Mouse (Mus musculus) E14TG2a.4 (cell line): ENCODE data around the gene Wfs1.
A peak's percentile ranks its signal among the peaks of the same experiment; 100 is the strongest.

Experiments used
- H3K27me3 ChIP-seq: 2 replicates; pipeline ENCODE4 v1.6.1; 2014; ENCODE audit warnings: low read length, control low read depth; ENCODE audit not compliant: insufficient read depth
- H3K36me3 ChIP-seq: 2 replicates; pipeline ENCODE4 v1.6.1; 2014; ENCODE audit warnings: low read length, control low read depth; ENCODE audit not compliant: insufficient read depth
- H3K4me1 ChIP-seq: replicated peaks from 2 replicates; pipeline ENCODE4 v1.6.1; 2014; ENCODE audit warnings: low read depth, low read length, control low read depth
- H3K4me3 ChIP-seq: replicated peaks from 2 replicates; pipeline ENCODE4 v1.5.1; 2014; ENCODE audit warnings: mild to moderate bottlenecking, low read length
- H3K9me3 ChIP-seq: 2 replicates; pipeline ENCODE4 v1.6.1; 2014; ENCODE audit warnings: low read length, control low read depth
- CTCF ChIP-seq: conservative IDR thresholded peaks from 2 replicates; pipeline ENCODE4 v1.5.1; 2014; ENCODE audit warnings: low read length
- NANOG ChIP-seq: IDR thresholded peaks from 2 replicates; pipeline ENCODE4 v1.6.1; 2014; ENCODE audit warnings: borderline replicate concordance, low read length, mixed read lengths
- POU5F1 ChIP-seq: IDR thresholded peaks from 2 replicates; pipeline ENCODE4 v1.6.1; 2014; ENCODE audit warnings: low read length, borderline replicate concordance

Wfs1 gene

GRCm38 (mm10) chr5:36977809-36978208 is 11.2 kb downstream of the Wfs1 start:
- no peak for TF ChIP-seq POU5F1
- TF ChIP-seq NANOG = no peak
- TF ChIP-seq CTCF = no peak
- Histone ChIP-seq H3K9me3 (no peaks in the 10 kb centered on the region), H3K27me3 (no peaks in the 10 kb centered on the region), H3K36me3 (peaks cover 57% of the 10 kb centered on the region), H3K4me3 (no peak overlapping the region), H3K4me1 (peaks cover 24% of the 10 kb centered on the region)

GRCm38 (mm10) chr5:36975336-36975735 is 13.7 kb downstream of the Wfs1 start:
- TF ChIP-seq NANOG = no peak
- no peak for TF ChIP-seq CTCF
- no peak for TF ChIP-seq POU5F1
- Histone ChIP-seq H3K27me3 (no peaks in the 10 kb centered on the region), H3K4me3 (no peak overlapping the region), H3K9me3 (no peaks in the 10 kb centered on the region), H3K4me1 (peaks cover 14% of the 10 kb centered on the region), H3K36me3 (peaks cover 69% of the 10 kb centered on the region)

- Histone ChIP-seq H3K27me3 (no peaks in the 10 kb centered on the region), H3K4me1 (no peaks in the 10 kb centered on the region), H3K4me3 (no peak overlapping the region)
Measured at GRCm38 (mm10) chr5:36971587-36971986, 17.4 kb downstream of the Wfs1 start.

GRCm38 (mm10) chr5:36960501-36960900 is 28.5 kb downstream of the Wfs1 start:
- Histone ChIP-seq H3K4me1 (no peaks in the 10 kb centered on the region; the same call in 1 of the 2 replicates), H3K4me3 (no peak overlapping the region), H3K9me3 (no peaks in the 10 kb centered on the region), H3K27me3 (no peaks in the 10 kb centered on the region), H3K36me3 (peaks cover 6% of the 10 kb centered on the region)
- TF ChIP-seq CTCF = no peak
- no peak for TF ChIP-seq POU5F1
- TF ChIP-seq NANOG = no peak

More at GRCm38 (mm10) chr5:36971587-36971986, 17.4 kb downstream of the Wfs1 start:
- Histone ChIP-seq H3K36me3 (peaks cover 85% of the 10 kb centered on the region), H3K9me3 (no peaks in the 10 kb centered on the region)
- no peak for TF ChIP-seq CTCF
- no peak for TF ChIP-seq NANOG

GRCm38 (mm10) chr5:36958837-36959236 is 30.2 kb downstream of the Wfs1 start:
- TF ChIP-seq NANOG (no peak), POU5F1 (no peak), CTCF (peak; percentile 73)
- 0 out of 2 replicates have a peak, but pooled peaks cover 3% of the 10 kb centered on the region for H3K9me3 ChIP-seq
- no peaks in the 10 kb centered on the region for H3K36me3 ChIP-seq
- no peak overlapping the region for H3K4me3 ChIP-seq
- no peaks in the 10 kb centered on the region; the same call in 1 of the 2 replicates for H3K4me1 ChIP-seq
- no peaks in the 10 kb centered on the region for H3K27me3 ChIP-seq

GRCm38 (mm10) chr5:36955366-36955765 is 33.6 kb downstream of the Wfs1 start:
- H3K27me3 ChIP-seq = no peaks in the 10 kb centered on the region
- TF ChIP-seq POU5F1 = no peak
- peak; percentile 77 for TF ChIP-seq CTCF
- TF ChIP-seq NANOG = no peak
- H3K4me3 ChIP-seq = no peak overlapping the region
- H3K9me3 ChIP-seq = peaks cover 7% of the 10 kb centered on the region; the same call in 1 of the 2 replicates
- no peaks in the 10 kb centered on the region for H3K36me3 ChIP-seq
- H3K4me1 ChIP-seq = no peaks in the 10 kb centered on the region

GRCm38 (mm10) chr5:36952311-36952710 is 36.7 kb downstream of the Wfs1 start:
- H3K4me1 ChIP-seq = no peaks in the 10 kb centered on the region
- peaks cover 7% of the 10 kb centered on the region; the same call in 1 of the 2 replicates for H3K9me3 ChIP-seq
- no peak overlapping the region for H3K4me3 ChIP-seq
- H3K36me3 ChIP-seq = 0 out of 2 replicates have a peak, but pooled peaks cover 1% of the 10 kb centered on the region
- H3K27me3 ChIP-seq = no peaks in the 10 kb centered on the region
- TF ChIP-seq NANOG (no peak), CTCF (no peak), POU5F1 (no peak)

GRCm38 (mm10) chr5:36950871-36951270 is 38.1 kb downstream of the Wfs1 start:
- Histone ChIP-seq H3K4me1 (peaks cover 6% of the 10 kb centered on the region), H3K36me3 (0 out of 2 replicates have a peak, but pooled peaks cover 4% of the 10 kb centered on the region), H3K27me3 (no peaks in the 10 kb centered on the region), H3K4me3 (no peak overlapping the region), H3K9me3 (peaks cover 7% of the 10 kb centered on the region; the same call in 1 of the 2 replicates)
- TF ChIP-seq CTCF (peak; percentile 43), POU5F1 (no peak)

- Histone ChIP-seq H3K4me1 (peaks cover 26% of the 10 kb centered on the region), H3K36me3 (0 out of 2 replicates have a peak, but pooled peaks cover 4% of the 10 kb centered on the region), H3K9me3 (peaks cover 3% of the 10 kb centered on the region; the same call in 1 of the 2 replicates), H3K4me3 (no peak overlapping the region), H3K27me3 (no peaks in the 10 kb centered on the region)
- TF ChIP-seq POU5F1 (no peak), NANOG (no peak), CTCF (peak; percentile 78)
Measured at GRCm38 (mm10) chr5:36948831-36949230, 40.2 kb downstream of the Wfs1 start.
